Mouse (Mus musculus): ENCODE results near the gene Zdhhc22.

Zdhhc22 gene

DNA sequence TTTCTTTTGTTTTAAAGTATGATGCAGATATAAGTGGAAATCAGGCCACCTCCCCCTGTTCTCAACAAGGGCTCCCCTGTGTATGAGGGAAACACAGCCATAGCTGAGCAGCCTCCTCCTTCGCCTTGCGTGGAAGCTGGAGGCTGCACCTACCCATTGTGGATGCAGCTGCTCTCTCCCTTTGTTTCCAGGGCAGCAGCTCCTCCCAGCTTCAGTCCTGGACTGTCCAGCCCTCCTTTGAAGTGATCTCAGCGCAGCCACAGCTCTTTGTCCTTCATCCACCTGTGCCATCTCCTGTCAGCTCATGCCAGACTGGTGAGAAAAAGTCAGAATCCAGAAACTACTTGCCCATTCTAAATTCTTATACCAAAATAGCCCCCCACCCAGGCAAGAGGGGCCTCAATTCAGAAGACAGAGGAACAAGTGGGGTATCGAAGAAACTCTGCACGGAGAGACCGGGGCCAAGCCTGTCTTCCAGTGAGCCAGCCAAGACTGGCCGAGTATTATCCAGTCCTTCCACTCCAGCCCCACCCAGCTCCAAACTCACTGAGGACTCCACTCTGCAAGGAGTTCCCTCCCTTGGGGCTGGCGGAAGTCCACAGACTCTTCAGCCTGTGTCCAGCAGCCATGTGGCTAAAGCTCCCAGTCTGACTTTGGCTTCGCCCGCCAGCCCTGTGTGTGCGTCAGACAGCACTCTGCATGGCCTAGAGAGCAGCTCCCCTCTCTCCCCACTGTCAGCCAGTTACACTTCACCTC lies 28.5 kb downstream of the Zdhhc22 start:
- DNase-seq (ENCODE audit: low spot score), result no peak

DNA sequence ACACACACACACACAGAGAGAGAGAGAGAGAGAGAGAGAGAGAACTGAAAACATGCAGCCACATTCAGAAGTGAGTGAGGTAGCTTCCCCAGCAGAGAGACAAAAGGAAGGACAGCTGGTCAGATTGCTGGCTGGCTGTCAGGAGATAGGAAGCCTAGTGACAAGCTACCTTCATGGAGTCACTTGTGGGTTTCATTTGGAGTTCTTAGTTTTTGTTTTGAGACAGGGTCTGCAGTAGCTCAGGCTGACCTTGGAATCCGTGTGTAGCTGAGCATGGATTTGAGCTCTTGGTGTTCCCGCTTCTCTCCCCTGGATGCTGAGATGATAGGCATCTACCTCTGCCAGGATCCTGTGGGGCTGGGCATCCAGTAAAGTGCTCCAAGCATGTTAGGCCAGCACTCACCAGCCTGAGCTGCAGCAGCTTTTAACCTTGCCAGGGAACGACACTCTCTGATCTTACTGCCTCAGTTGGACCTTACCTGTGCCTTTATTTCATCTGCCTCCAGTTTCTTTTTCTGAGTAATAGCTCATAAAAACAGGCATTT lies 29.4 kb downstream of the Zdhhc22 start:
- DNase-seq (ENCODE audit: low spot score), result no peak

DNA sequence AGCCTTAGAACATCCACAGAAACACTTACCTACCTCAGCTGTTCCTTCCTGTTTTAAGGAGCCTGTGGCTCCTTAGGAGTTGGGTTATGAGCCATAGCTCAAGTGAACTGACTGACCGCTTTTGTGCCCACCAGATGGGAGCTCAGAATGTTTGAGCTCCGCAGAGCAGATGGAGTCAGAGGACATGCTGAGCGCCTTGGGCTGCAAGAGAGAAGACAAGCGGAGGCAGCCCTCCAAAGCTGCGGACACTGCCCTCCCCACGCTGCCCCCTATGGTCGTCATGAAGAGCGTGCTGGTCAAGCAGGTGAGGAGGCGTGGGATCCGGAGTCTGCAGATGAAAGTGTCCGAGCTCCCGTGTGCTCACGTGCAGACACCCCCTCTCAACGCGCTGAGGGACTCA lies 30.1 kb downstream of the Zdhhc22 start:
- DNase-seq (ENCODE audit: low spot score), result no peak

DNA sequence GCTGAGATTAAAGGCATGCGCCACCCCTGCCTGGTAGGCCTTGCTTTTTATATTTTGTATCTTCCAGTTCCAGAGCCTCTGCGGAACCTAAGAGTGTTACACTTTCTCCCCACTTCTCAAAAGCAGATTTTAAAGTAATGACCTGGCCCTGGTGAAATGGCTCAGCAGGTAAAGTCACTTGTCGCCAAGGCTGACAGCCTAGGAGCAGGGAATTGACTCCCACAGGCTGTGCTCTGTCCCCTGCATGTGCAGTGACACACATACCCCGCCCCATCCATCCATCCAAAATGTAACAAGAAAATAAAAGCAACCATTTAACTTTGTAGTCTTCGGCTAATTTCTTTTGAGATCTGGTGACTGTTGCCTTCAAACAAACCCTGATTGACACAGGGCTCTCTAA lies 30.6 kb downstream of the Zdhhc22 start:
- DNase-seq (ENCODE audit: low spot score), result no peak

DNA sequence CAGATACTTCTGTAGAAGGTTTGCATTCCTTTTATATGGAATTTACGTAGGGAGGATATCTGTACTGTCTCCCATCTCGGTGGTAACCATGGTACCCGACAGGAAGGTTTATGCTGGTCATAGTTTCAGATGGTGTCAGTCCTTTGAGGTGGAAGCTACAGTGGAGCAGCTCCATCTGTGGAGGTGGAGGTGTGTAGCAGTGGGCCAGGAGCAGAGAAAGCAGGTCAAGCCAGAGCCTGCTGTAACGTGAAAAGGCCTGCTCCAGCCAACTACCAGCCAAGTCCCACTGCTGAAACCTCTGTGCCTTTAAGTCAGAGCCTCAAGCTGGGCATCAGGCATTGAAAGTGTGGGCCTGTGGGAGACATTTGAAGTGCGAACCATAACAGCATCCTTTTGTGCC lies 31.7 kb downstream of the Zdhhc22 start:
- no peak for DNase-seq (ENCODE audit: low spot score)

DNA sequence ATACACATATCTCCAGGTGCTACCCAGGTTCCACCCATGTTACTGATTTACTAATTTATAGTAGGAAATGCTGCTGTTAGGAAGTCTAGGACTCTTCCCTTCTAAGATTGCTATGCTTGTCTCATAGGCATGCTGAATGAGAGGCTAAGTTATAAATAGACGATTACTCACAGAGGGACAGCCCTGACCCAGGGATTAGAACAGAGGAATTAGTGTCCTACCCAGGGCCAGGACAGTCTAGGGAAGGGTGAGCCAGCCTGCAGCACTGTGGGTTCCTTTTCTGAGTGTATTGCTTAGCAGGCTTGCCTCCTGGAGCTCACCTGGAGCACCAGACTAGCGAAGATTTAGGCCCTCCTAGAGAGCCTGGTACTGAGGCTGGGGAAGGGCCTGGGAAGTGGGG lies 34.3 kb downstream of the Zdhhc22 start:
- DNase-seq (ENCODE audit: low spot score), result no peak

DNA sequence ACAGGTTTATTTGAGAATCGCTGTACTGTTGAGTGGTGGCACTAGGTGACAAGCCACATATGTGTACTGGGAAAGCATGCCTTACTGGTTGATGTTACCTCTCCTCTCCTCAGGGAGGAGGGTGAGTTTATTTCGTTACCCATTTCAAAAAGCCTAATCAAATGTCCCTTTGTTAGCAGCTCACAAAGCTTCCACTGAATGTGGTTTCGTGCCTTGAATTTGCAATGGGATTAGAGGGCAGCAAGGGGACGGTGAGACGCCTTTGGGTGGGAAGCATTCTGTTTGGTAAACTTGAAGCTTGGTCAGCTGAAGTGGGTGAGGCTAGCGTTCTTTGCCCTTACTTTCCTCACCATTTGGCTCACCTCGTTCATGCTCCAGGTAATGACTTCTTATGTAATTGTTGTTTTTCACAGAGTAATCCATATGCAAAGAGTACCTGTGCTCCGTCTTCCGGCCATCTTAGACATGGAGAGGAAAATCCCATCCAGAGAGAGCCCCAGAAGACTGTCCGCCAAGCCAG lies 37.8 kb downstream of the Zdhhc22 start:
- no peak for DNase-seq (ENCODE audit: low spot score)

DNA sequence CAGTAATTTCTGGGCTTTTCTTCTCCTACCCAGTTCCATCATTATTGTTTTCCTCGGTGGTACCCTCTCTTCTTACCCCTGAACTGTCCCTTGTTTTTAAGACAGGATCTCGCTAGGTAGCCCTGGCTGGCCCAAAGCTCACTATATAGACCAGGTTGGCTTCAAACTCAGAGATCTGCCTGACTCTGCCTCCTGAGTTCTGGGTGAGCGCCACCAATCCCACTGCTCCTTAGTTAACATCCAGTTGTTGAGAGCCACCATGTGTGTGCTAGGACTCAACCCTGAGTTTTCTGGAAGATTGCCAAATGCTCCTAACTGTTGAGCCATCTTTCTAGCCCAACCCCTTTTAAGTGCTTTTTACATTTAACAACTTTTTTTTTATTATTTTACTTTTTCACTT lies 39.3 kb downstream of the Zdhhc22 start:
- no peak for DNase-seq (ENCODE audit: low spot score)

DNA sequence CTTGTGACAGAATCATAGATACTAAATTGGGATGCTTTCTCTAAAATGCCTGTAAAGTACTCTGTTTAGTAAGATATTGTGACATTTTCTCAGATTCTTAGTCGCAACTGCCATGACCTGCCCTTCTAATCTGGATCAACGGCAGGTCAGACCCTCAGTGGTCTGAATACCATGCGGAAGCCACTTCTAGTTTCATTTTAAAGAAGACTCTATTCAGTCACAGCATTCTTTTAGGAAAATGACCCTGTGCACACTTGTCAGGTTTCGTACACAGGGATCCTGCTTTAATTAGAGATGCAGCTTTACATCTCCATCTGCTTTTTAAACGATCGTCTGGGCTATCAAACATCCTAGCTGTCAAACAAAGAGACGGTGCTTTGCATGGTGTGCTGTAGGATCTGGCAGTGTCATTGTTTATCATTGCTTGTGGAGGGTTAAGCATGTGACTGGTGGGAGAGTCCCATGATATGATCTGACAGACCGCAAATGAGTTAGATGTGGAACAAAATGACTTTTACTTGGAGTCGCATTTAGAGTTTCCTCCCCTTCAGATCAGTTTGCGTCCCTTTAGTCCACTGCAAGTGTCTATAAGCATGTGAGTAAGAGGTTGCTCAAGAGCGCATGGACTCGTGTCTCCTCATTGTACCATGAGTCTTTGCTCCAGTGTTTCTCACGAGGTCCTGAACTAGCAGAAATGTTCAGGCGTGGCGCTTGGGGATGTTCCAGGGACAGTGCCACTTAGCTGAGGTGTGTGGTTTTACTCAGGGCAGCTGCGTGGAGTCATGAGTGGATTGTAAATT lies 39.9 kb downstream of the Zdhhc22 start:
- DNase-seq (ENCODE audit: low spot score), result no peak

DNA sequence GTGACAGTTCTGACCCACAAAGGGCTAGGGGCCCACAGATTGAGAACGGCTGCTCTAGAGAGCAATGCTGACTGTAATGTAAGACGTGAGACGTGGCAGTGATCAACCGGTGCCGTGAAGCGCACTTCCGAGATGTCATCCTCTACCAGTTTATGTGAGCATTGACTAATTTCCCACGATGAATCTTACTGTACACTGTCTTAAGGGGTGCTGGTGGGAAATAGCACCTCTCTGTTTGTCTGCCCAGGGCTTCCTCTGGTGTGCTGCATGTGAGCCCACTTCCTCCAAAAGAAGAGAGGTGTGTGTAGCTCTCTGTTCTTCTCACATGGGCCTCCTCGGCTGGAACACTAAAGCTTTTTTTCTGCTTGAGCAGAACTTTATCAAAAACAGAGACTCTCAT lies 40.7 kb downstream of the Zdhhc22 start:
- no peak for DNase-seq (ENCODE audit: low spot score)

DNA sequence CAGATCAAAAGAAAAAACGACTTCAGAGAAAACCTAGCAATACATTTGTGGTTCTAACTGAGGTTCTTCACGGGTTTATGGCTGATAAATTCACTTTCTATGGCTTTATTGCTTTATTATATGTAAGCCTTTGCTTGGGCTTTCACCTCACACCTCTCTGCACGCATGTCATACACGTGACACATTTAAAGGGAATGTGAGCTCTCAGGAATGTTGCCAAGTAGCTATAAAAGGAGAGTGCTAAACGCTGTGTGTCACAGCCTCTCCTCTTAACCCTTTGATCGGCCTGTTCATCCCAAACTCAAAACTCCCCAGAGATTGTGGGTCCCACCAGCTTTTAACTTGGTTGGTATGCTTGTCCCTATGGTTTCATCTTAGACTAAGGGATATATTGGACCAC lies 41.6 kb downstream of the Zdhhc22 start:
- no peak for DNase-seq (ENCODE audit: low spot score)

DNA sequence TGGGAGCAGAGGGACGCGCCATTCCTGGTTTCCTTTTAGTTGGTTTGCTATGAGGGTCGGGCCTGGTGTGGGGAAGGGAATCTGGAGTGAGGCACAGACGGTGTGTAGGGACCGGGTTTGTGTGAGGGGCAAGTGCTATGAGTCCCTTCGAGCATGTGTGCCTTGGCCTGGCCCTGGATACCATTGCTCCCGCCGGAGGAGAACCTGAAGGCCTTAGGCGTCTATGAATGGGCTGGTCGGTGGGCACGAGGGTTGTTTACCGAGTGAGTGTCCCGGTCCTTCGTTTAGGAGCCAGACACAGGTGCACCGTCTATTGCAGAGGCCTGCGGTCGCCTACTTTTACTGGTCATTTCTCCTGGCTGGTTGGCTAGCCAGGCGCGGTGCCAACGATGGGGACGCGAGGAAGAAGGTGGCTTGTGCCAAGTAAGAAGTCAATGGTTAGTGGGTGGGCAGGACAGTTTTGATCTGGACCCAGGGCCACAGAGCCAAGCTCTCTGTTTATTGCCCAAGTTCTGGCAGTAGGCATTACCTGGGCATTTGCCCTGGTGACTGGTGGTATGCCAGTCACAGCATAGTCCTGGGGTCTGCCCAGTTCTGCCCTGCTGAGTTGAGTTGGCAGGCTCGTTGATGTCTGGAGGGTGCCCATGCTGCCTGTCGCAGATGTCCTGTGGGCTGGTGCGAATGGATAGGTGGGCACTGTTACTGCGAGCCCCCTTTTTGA lies 42.4 kb downstream of the Zdhhc22 start:
- peak; percentile 79 for DNase-seq (ENCODE audit: low spot score)

DNA sequence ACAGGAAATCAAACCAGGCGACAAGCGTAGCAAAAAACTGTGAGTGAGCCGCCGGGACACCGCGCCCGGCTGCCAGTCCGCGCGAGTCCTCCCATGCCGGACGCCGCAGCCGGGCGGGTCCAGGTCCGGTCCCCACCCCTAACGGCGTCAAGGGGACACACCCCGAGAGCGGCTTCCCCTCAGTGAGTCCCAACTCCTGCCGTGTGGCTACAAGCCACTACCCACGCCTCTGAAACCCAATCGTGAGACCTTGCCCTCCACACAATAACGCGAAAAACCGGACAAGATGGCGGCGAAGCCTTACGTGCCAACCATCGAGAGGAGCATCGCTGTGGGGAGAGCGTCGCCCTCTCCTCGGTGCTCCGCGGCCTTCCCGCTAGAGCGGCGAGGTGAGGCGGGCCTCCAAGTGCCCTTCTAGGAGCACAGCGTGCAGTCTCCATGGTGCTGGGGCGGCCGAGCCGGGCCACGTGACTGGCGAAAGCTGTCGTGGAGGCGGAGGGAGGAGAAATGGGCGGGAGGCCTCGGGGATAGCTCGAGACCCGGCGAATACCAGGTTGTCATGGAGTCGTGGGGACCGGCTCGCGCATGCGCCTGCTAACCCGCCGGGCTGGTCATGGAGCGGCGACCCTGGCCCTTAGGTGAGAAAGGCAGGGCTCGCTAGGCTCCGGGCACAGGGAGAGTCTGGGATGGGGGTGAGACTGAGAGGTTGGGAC lies 43.2 kb downstream of the Zdhhc22 start, which contains the start of gene Cipc:
Gene Cipc, plus strand, starts transcription at position 182 of the 713 bp plus-strand sequence.
- DNase-seq (ENCODE audit: low spot score), result peak; percentile 95

DNA sequence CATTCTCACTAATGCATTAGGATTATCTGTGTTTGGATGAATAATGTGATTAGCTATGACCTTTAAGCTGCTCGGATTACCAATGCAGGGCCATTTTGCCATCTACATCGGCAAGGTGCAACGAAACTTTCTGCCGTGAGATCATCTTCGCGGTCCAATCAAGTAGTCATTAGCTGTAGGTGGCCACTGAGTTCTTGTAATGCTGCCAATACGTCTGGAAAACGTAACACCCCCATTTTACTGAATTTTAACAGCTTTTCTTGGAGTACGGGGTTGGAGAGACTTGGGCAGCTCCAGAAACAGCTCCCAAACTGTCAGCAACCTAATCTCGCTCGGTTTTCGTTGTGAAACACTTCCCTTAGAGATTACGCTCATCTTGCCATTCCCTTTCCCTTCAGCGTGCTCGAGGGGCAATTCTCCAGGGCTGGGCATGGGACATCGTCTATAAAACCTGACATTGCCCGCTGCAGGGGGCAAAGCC lies 43.9 kb downstream of the Zdhhc22 start:
- no peak for DNase-seq (ENCODE audit: low spot score)

DNA sequence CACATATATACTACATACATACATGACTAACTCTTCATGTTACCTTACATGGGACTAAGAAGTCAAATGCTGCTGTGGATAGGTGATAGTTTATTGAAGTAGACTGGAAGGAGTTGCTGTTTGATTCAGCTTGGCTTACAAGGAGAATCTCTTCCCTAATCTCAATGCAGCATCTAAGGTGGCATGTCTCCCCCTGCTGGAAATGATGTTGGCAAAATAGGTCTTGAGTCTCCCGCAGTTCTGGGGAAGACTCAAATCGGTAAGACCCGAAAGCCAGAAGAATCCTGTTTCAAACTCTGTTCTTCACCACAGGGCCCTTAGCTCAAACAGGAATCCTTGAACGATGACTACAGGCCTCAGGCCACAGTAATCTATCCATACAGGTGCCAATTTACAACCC lies 45.1 kb downstream of the Zdhhc22 start:
- peak; percentile 59 for DNase-seq (ENCODE audit: low spot score)

DNA sequence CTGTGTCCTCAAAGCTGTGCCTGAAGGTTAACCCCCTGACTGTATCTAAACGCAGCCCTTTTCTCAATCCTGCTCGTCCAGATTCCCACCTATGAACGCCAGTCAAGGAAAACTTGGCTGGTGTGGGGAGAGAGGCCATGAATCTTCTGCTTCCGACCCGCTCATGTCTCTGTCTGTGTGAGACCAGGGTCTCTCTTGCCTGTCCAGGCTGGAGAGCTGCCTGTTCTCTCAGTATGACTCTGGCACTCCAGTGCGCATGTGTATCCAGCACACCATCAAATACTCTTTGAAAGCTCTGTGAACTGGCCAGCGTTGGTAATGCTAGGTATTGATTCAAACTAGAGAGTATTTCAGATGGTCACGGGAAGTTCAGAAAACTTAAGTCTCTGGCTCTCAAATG lies 46.8 kb downstream of the Zdhhc22 start:
- no peak for DNase-seq (ENCODE audit: low spot score)

DNA sequence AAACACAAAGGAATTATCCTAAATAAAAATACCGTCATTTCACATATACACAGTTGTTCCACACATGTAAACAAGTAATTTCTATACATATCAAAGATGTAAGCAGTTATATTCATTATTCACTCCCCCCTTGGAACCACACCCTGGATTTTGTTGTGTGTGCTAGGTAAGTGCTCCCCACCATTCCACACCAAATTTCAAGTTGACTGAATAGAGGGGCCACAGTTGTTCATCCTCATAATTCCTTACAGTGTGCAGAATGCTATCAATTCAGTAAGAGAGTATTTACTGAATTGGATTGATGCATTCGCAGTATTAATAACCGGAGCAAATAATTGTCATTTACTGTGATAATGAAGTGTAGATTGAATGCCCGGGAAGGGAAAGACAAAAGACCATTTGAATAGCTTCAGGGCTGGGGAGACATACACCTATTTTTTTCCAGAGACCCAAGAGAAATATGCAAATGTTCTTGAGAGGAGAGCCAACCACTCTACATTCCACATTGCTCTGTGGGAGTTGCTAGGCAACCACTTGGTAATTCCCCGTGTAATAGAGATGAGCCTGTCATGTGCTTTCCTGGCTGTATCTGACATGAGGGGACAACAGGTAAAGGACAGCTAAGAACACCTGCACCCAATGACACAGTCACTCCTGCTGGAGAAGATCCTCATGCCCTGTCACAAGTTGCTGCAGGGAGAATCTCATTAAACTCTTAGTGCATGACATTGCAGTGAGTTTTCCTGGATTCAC lies 48.3 kb downstream of the Zdhhc22 start:
- DNase-seq (ENCODE audit: low spot score), result no peak

DNA sequence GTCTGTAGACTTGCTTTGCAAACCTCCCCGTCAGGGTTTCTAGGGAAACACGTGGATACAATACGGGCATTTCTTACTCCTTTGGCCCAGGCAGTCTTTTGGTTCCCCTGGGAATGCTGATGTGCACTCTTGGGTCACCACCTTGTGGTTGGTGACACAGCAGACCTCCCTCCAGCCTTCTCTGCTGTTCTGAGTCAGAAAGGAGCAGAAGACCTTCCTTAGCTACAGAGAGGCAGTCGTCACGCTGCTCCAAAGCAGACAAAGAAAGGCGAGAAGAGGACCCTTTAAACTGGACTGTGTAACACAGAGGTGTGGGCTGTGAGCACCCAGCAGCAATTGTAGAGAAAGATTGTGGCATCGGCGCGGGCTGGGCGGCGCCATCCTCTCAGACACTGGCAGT lies 49.1 kb downstream of the Zdhhc22 start:
- DNase-seq (ENCODE audit: low spot score), result no peak

DNA sequence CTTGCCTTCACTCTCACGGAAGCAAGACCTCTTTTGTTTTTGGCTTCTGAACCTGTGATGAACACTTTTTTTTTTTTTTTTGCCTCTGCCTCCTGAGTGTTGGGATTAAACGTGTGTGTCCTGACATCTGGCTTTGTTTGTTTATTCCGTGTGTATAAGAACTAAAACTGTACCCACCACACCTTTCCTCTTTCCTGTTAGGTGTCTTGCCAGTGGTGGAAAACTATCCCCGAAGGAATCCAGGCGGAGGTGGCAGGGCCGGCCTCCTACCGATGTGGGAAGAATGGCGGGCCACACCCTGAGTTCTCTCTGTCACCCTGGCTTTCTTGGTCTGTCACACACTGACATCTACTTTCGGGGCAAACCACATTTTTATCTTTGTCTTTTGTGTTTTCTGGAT lies 51.7 kb downstream of the Zdhhc22 start:
- DNase-seq (ENCODE audit: low spot score), result no peak

DNA sequence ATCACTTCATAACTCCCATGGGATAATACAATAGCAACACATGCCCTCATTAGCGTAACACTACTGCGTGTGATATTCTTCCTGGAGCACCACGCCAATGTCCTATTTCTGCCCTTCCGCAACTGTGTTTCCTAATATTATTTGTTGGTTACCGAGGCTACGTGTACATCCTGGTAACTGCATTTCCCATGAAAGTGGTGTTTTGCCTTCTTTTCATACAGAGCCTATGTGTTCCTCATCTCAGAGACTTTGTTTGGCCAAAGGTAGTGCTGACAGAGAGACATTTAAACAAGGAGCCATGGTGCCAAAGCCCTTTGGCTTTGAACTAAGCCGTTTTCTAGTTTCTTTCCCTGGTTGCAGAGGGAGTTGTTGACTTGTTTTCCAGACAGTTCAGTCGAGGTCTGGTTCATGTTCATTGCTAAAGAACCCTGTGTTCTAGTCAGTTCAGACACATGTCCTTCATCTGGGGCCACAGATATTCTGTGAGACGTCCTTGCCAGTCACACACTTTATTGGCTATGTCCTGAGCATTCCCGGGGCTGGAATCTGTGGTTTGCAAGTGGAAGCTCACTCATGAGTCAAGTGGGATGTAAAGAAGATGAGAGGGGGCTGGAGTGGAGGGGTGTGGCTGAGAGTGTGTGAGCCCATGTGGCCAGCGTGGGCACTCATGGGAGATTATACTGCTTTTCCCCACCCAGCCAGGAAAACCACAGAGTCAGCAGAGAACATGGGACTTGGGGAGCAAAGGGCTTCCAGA lies 53.5 kb downstream of the Zdhhc22 start:
- DNase-seq (ENCODE audit: low spot score), result no peak

Data from testis, postnatal 10 days (tissue).